In the genomic region with DNA sequence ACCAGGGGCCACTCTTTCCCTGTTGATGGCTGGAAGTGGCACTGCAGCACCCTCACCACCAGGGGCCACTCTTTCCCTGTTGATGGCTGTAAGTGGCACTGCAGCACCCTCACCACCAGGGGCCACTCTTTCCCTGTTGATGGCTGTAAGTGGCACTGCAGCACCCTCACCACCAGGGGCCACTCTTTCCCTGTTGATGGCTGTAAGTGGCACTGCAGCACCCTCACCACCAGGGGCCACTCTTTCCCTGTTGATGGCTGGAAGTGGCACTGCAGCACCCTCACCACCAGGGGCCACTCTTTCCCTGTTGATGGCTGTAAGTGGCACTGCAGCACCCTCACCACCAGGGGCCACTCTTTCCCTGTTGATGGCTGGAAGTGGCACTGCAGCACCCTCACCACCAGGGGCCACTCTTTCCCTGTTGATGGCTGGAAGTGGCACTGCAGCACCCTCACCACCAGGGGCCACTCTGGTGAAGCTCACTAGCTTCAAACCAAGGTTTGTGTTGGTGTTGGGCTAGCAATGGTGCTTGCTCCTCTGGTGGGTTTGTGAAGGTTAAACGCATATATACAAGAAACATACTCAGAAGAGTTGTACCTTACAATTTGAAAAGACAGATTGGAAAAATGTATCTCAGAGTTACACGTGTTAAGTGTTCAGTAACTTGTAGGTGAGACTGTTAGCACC, we compare ENCODE assay signal across 8 mouse cellular contexts.
DNase-seq lines count a peak whose midpoint lies in the region; ATAC-seq and TF ChIP-seq lines count a peak whose summit lies in the region.
"Not testable (repeated sequence)": the region's sequence is repeated elsewhere in the genome, so short reads cannot be mapped to it uniquely, and the experiment has no call there.

No protein-coding gene starts in this region.

- H3K79me2 ChIP-seq in heart, adult 2 months (replicated peaks; ENCODE audit: control insufficient read depth, insufficient read depth, low read length): not testable (repeated sequence)

- WGBS in heart, adult 2 months: 95% methylated on average over 2 of the region's 2 CpGs

- H3K4me3 ChIP-seq in heart, adult 2 months: not testable (repeated sequence)

- TF ChIP-seq POLR2A in brain, embryonic 14.5 days (IDR thresholded peaks at IDR 0.05; ENCODE audit: borderline replicate concordance, extremely low read depth, insufficient read depth, insufficient read length, poor library complexity, severe bottlenecking); heart, adult 2 months (IDR thresholded peaks at IDR 0.05; ENCODE audit: insufficient read depth, low read depth, low read length): not testable (repeated sequence)

- DNase-seq in CD4-positive, CD25-positive, alpha-beta regulatory T cell, adult 2 months (ENCODE audit: low read depth, low spot score): peak; percentile 75
- peak; percentile 59 for DNase-seq in brain, embryonic 14.5 days (ENCODE audit: low read depth)
- peak; percentile 28 for DNase-seq in embryo, embryonic 10 days (ENCODE audit: low spot score)
- DNase-seq in heart, adult 2 months: peak; percentile 32 to 44
- peak; percentile 44 for DNase-seq in kidney, postnatal 14 days
- DNase-seq in lung, adult 18-20 months: peak; percentile 46 to 48
- peak; percentile 41 for DNase-seq in telencephalon, adult 2 months (ENCODE audit: low read depth, low spot score)

- intact Hi-C loops in heart, adult 2 months (cut with DNase I): loop anchor here (2.0 to 10.0 kb wide), 3 partner anchors 179 to 781 kb away; no protein-coding TSS in a partner anchor

- ATAC-seq in neutrophil, adult 5-6 weeks (ENCODE audit: extremely low read depth, insufficient number of reproducible peaks, low FRiP score, poor library complexity, severe bottlenecking): peak; percentile 73

- not testable (repeated sequence) for H3K9ac ChIP-seq in heart, adult 2 months (ENCODE audit: low read depth, low read length)

- not testable (repeated sequence) for H3K36me3 ChIP-seq in heart, adult 2 months (ENCODE audit: control insufficient read depth, insufficient read depth, low read length)

- not testable (repeated sequence) for H3K4me1 ChIP-seq in heart, adult 2 months (ENCODE audit: control insufficient read depth, insufficient read depth, low read length)

- TF ChIP-seq EP300 in heart, adult 2 months (IDR thresholded peaks at IDR 0.05; ENCODE audit: insufficient read depth, low read depth, low read length): not testable (repeated sequence)

- H3K27ac ChIP-seq in heart, adult 2 months: not testable (repeated sequence)

- TF ChIP-seq CTCF in brain, embryonic 14.5 days (IDR thresholded peaks at IDR 0.05; ENCODE audit: borderline replicate concordance, extremely low read depth, insufficient read depth, insufficient read length): peak; percentile 32; the same call in 1 of the 2 replicates
- TF ChIP-seq CTCF in heart, adult 2 months (IDR thresholded peaks at IDR 0.05): peak; percentile 63

- not testable (repeated sequence) for H3K27me3 ChIP-seq in heart, adult 2 months (ENCODE audit: control insufficient read depth, insufficient read depth, low read length)
